Mouse (Mus musculus) brain, embryonic 14.5 days (tissue): ENCODE results near the gene Adamts14.

ENCODE experiments used
- CTCF ChIP-seq: fragments of 200-500 bp; IDR thresholded peaks from 2 replicates; pipeline ENCODE4 v1.5.1; 2012; ENCODE audit warnings: inconsistent platforms, mild to moderate bottlenecking, moderate library complexity, borderline replicate concordance; ENCODE audit not compliant: insufficient read depth, insufficient read length; ENCODE audit errors: extremely low read depth
- POLR2A ChIP-seq: fragments of 200-500 bp; IDR thresholded peaks from 2 replicates; pipeline ENCODE4 v1.6.1; 2012; ENCODE audit warnings: mild to moderate bottlenecking, inconsistent platforms, borderline replicate concordance; ENCODE audit not compliant: poor library complexity, insufficient read depth, insufficient read length, severe bottlenecking; ENCODE audit errors: extremely low read depth

GRCm38 (mm10) chr10:61158594-61158993 is 114.6 kb downstream of the Adamts14 start:
- no peak for TF ChIP-seq POLR2A
- no peak for TF ChIP-seq CTCF
